Mouse (Mus musculus) embryonic fibroblast, embryonic 13.5 days (primary cell): ENCODE data around the gene Spin1.

Source experiments
- CTCF ChIP-seq: IDR thresholded peaks from 2 replicates; pipeline ENCODE4 v1.5.1; 2011; ENCODE audit warnings: mild to moderate bottlenecking, control low read depth, low read length, moderate library complexity, borderline replicate concordance; ENCODE audit not compliant: insufficient read depth
- POLR2A ChIP-seq: IDR thresholded peaks from 2 replicates; pipeline ENCODE4 v1.6.1; 2011; ENCODE audit warnings: low read depth, mild to moderate bottlenecking, control low read depth, low read length, moderate library complexity

- no peak for TF ChIP-seq CTCF
- no peak for TF ChIP-seq POLR2A
Observed at GRCm38 (mm10) chr13:51063024-51063423, 37.7 kb upstream of the Spin1 start.
